Mouse (Mus musculus) kidney, postnatal 0 days (tissue): ENCODE measurements around the gene Arhgap25. TPM values are rescaled to one million over a fixed set of nuclear protein-coding genes. Genes with fewer than 3 reads are reported as not detected.

Experiments used
- ATAC-seq: fragments of 200-750 bp; cut with Nextera tagmentation; replicated peaks from 2 replicates; pipeline ENCODE4 v1.8.0; 2017; ENCODE audit warnings: low read depth, moderate number of reproducible peaks, moderate TSS enrichment, moderate library complexity; ENCODE audit not compliant: low FRiP score
- DNase-seq: peaks from one replicate; pipeline ENCODE4 v3.0.0-alpha.2; 2016; ENCODE audit warnings: low spot score
- H3K27ac ChIP-seq: fragments of 300-500 bp; sonication (generic); 2 replicates; pipeline ENCODE4 v1.5.1; 2014; ENCODE audit warnings: mild to moderate bottlenecking
- H3K27me3 ChIP-seq: fragments of 300-500 bp; sonication (generic); 2 replicates; pipeline ENCODE4 v1.6.1; 2014; ENCODE audit warnings: low read length, mixed read lengths; ENCODE audit not compliant: insufficient read depth
- H3K36me3 ChIP-seq: fragments of 300-500 bp; sonication (generic); 2 replicates; pipeline ENCODE4 v1.6.1; 2014; ENCODE audit warnings: low read length, mixed read lengths; ENCODE audit not compliant: insufficient read depth
- H3K4me1 ChIP-seq: fragments of 300-500 bp; sonication (generic); replicated peaks from 2 replicates; pipeline ENCODE4 v1.6.1; 2014; ENCODE audit warnings: antibody characterized with exemption, low read length, mixed read lengths; ENCODE audit not compliant: insufficient read depth
- H3K4me2 ChIP-seq: fragments of 300-500 bp; sonication (generic); 2 replicates; pipeline ENCODE4 v1.6.1; 2014; ENCODE audit warnings: mild to moderate bottlenecking, low read length, moderate library complexity, mixed read lengths
- H3K4me3 ChIP-seq: fragments of 300-500 bp; sonication (generic); replicated peaks from 2 replicates; pipeline ENCODE4 v1.5.1; 2014; ENCODE audit warnings: low read depth, low read length
- H3K9ac ChIP-seq: fragments of 300-500 bp; sonication (generic); 2 replicates; pipeline ENCODE4 v1.6.1; 2014; ENCODE audit warnings: low read depth, low read length
- H3K9me3 ChIP-seq: fragments of 300-500 bp; sonication (generic); replicated peaks from 2 replicates; pipeline ENCODE4 v1.6.1; 2016; ENCODE audit warnings: low read length, inconsistent platforms, mixed read lengths
- CTCF ChIP-seq: IDR thresholded peaks from 2 replicates; pipeline ENCODE4 v1.5.1; 2016; ENCODE audit warnings: antibody characterized with exemption, low read depth, mild to moderate bottlenecking, moderate library complexity
- WGBS: fragments of 180-500 bp; shearing (Covaris S2); extraction: QIAGEN DNeasy Blood & Tissue Kit; methylation state at CpG from one replicate; pipeline ENCODE4 v1.1.7; 2014; 5-methylcytosine and 5-hydroxymethylcytosine counted together
- polyA plus RNA-seq: library from polyadenylated mRNA; unstranded; fragments of >200 nt; fragmentation: Nextera tagmentation; extraction: Ambion mirVana; gene quantifications from 2 replicates; pipeline ENCODE4 v1.2.1, GENCODE M21; 2015

Arhgap25 gene
- polyA plus RNA-seq, 1 experiment from 2014 or later, result 4.1 TPM

GRCm38 (mm10) chr6:87536270-87536669 is 3.2 kb upstream of the Arhgap25 start:
- H3K36me3 ChIP-seq, result no peaks in the 10 kb centered on the region
- H3K4me2 ChIP-seq, result no peak overlapping the region
- no peak overlapping the region for H3K4me3 ChIP-seq
- ATAC-seq (no peak), DNase-seq (no peak)
- no peak for TF ChIP-seq CTCF
- no peaks in the 10 kb centered on the region for H3K27me3 ChIP-seq
- H3K9me3 ChIP-seq, result no peaks in the 10 kb centered on the region
- H3K4me1 ChIP-seq, result 0 out of 2 replicates have a peak, but pooled peaks cover 5% of the 10 kb centered on the region
- no peak overlapping the region for H3K27ac ChIP-seq
- H3K9ac ChIP-seq, result no peak overlapping the region
- WGBS, result 72% methylated on average over 8 of the region's 8 CpGs

GRCm38 (mm10) chr6:87535651-87536050 is 2.6 kb upstream of the Arhgap25 start:
- Histone ChIP-seq H3K36me3 (no peaks in the 10 kb centered on the region), H3K9ac (no peak overlapping the region), H3K9me3 (no peaks in the 10 kb centered on the region), H3K27me3 (no peaks in the 10 kb centered on the region), H3K4me2 (no peak overlapping the region), H3K4me3 (no peak overlapping the region), H3K27ac (no peak overlapping the region), H3K4me1 (0 out of 2 replicates have a peak, but pooled peaks cover 5% of the 10 kb centered on the region)
- ATAC-seq, result no peak
- 40% methylated on average over 9 of the region's 9 CpGs for WGBS
- DNase-seq, result peak; percentile 21
- TF ChIP-seq CTCF, result no peak

GRCm38 (mm10) chr6:87534855-87535575 is 2.0 kb upstream of the Arhgap25 start:
- no peak overlapping the region for H3K27ac ChIP-seq
- H3K36me3 ChIP-seq, result no peaks in the 10 kb centered on the region
- H3K27me3 ChIP-seq, result no peaks in the 10 kb centered on the region
- no peak for TF ChIP-seq CTCF
- no peak overlapping the region for H3K9ac ChIP-seq
- H3K4me1 ChIP-seq, result 0 out of 2 replicates have a peak, but pooled peaks cover 5% of the 10 kb centered on the region
- H3K4me2 ChIP-seq, result no peak overlapping the region
- no peaks in the 10 kb centered on the region for H3K9me3 ChIP-seq
- no peak overlapping the region for H3K4me3 ChIP-seq
- no peak for ATAC-seq
- DNase-seq, result no peak
- WGBS, result 47% methylated on average over 9 of the region's 9 CpGs

GRCm38 (mm10) chr6:87531456-87532015 is 1.5 kb downstream of the Arhgap25 start:
- Histone ChIP-seq H3K27ac (no peak overlapping the region), H3K4me3 (no peak overlapping the region), H3K9ac (no peak overlapping the region), H3K4me2 (no peak overlapping the region), H3K4me1 (no peaks in the 10 kb centered on the region), H3K27me3 (no peaks in the 10 kb centered on the region), H3K9me3 (no peaks in the 10 kb centered on the region), H3K36me3 (no peaks in the 10 kb centered on the region)
- TF ChIP-seq CTCF, result no peak
- 81% methylated on average over 2 of the region's 2 CpGs for WGBS
- DNase-seq (no peak), ATAC-seq (no peak)

GRCm38 (mm10) chr6:87530386-87530785 is 2.7 kb downstream of the Arhgap25 start:
- Histone ChIP-seq H3K9me3 (no peaks in the 10 kb centered on the region), H3K27ac (no peak overlapping the region), H3K4me3 (no peak overlapping the region), H3K27me3 (no peaks in the 10 kb centered on the region), H3K36me3 (no peaks in the 10 kb centered on the region), H3K4me1 (no peaks in the 10 kb centered on the region), H3K4me2 (no peak overlapping the region), H3K9ac (no peak overlapping the region)
- ATAC-seq, result no peak
- no peak for TF ChIP-seq CTCF
- no peak for DNase-seq
- WGBS, result 91% methylated on average over 2 of the region's 2 CpGs

- no peaks in the 10 kb centered on the region for H3K27me3 ChIP-seq
- ATAC-seq (no peak), DNase-seq (no peak)
- no peak overlapping the region for H3K27ac ChIP-seq
- TF ChIP-seq CTCF, result no peak
- no peak overlapping the region for H3K9ac ChIP-seq
- no peaks in the 10 kb centered on the region for H3K4me1 ChIP-seq
- H3K9me3 ChIP-seq, result no peaks in the 10 kb centered on the region
- no peak overlapping the region for H3K4me2 ChIP-seq
- H3K36me3 ChIP-seq, result no peaks in the 10 kb centered on the region
- H3K4me3 ChIP-seq, result no peak overlapping the region
- WGBS, result 90% methylated on average over 6 of the region's 6 CpGs
Observed at GRCm38 (mm10) chr6:87527846-87528557, 5.1 kb downstream of the Arhgap25 start.
